Mouse (Mus musculus) myocyte (in vitro differentiated cells): ENCODE measurements around the gene Max. TPM values are rescaled to one million over a fixed set of nuclear protein-coding genes. Genes with fewer than 3 reads are reported as not detected.

Source experiments
- H3K27me3 ChIP-seq: one replicate; pipeline ENCODE4 v1.6.1; 2011; ENCODE audit not compliant: control insufficient read depth, insufficient read depth, insufficient read length
- H3K36me3 ChIP-seq: one replicate; pipeline ENCODE4 v1.6.1; 2011; ENCODE audit not compliant: control insufficient read depth, insufficient read depth
- H3K4me2 ChIP-seq: one replicate; pipeline ENCODE4 v1.6.1; 2011; ENCODE audit warnings: low read depth, control low read depth
- H3K4me3 ChIP-seq: one replicate; pipeline ENCODE4 v1.5.1; 2011; ENCODE audit warnings: mild to moderate bottlenecking, control low read depth, moderate library complexity
- H3K79me2 ChIP-seq: one replicate; pipeline ENCODE4 v1.6.1; 2011; ENCODE audit not compliant: control insufficient read depth, insufficient read depth
- H3ac ChIP-seq: one replicate; pipeline ENCODE4 v1.6.1; 2011; ENCODE audit not compliant: control insufficient read depth, insufficient read length
- CEBPB ChIP-seq: IDR thresholded peaks from 2 replicates; pipeline ENCODE4 v1.6.1; 2011; ENCODE audit warnings: mild to moderate bottlenecking, moderate library complexity; ENCODE audit not compliant: poor library complexity, insufficient read depth, severe bottlenecking
- E2F4 ChIP-seq: IDR thresholded peaks from one replicate; pipeline ENCODE4 v1.6.1; 2011; ENCODE audit warnings: mild to moderate bottlenecking, control low read depth, moderate library complexity; ENCODE audit not compliant: insufficient read depth
- MAX ChIP-seq: IDR thresholded peaks from one replicate; pipeline ENCODE4 v1.6.1; 2011; ENCODE audit warnings: low read depth, mild to moderate bottlenecking, control low read depth
- MYOD1 ChIP-seq, 3 experiments: IDR thresholded peaks; one replicate each; pipeline ENCODE4 v1.6.1; 2011; ENCODE audit warnings: control low read depth in 2 of 3, low read depth in 2 of 3, mild to moderate bottlenecking in 2 of 3, moderate library complexity in 1 of 3; ENCODE audit not compliant: insufficient read length in 2 of 3, control insufficient read depth in 1 of 3
- MYOG ChIP-seq, 3 experiments: IDR thresholded peaks; one replicate each; pipeline ENCODE4 v1.6.1; 2011; ENCODE audit warnings: control low read depth in 2 of 3, low read depth in 2 of 3, mild to moderate bottlenecking in 2 of 3; ENCODE audit not compliant: insufficient read length in 2 of 3, control insufficient read depth in 1 of 3, insufficient read depth in 1 of 3
- POLR2A ChIP-seq: IDR thresholded peaks from one replicate; pipeline ENCODE4 v1.6.1; 2011; ENCODE audit warnings: low read depth, mild to moderate bottlenecking, control low read depth, moderate library complexity; ENCODE audit not compliant: insufficient read length
- POLR2AphosphoS2 ChIP-seq: IDR thresholded peaks from one replicate; pipeline ENCODE4 v1.6.1; 2011; ENCODE audit warnings: low read depth, control low read depth; ENCODE audit not compliant: insufficient read length
- REST ChIP-seq: IDR thresholded peaks from one replicate; pipeline ENCODE4 v1.6.1; 2011; ENCODE audit warnings: mild to moderate bottlenecking, control low read depth, moderate library complexity; ENCODE audit not compliant: insufficient read depth, insufficient read length
- SRF ChIP-seq: IDR thresholded peaks from one replicate; pipeline ENCODE4 v1.6.1; 2011; ENCODE audit warnings: low read depth; ENCODE audit not compliant: control insufficient read depth, insufficient read length
- TCF12 ChIP-seq: IDR thresholded peaks from one replicate; pipeline ENCODE4 v1.6.1; 2011; ENCODE audit warnings: mild to moderate bottlenecking, control low read depth; ENCODE audit not compliant: poor library complexity, insufficient read depth, severe bottlenecking
- TCF3 ChIP-seq: IDR thresholded peaks from one replicate; pipeline ENCODE4 v1.6.1; 2011; ENCODE audit warnings: low read depth, control low read depth; ENCODE audit not compliant: insufficient read length
- USF1 ChIP-seq: IDR thresholded peaks from one replicate; pipeline ENCODE4 v1.6.1; 2011; ENCODE audit warnings: low read depth, mild to moderate bottlenecking, control low read depth, moderate library complexity
- polyA plus RNA-seq: library from polyadenylated mRNA; unstranded; fragments of >200 nt; fragmentation: generic; extraction: Trizol; gene quantifications from one replicate; pipeline ENCODE4 v1.2.1, GENCODE M21; 2012; ENCODE audit warnings: missing spikeins

Max gene
- polyA plus RNA-seq, 1 experiment = 33.6 TPM

GRCm38 (mm10) chr12:77002551-77003228 lies 40.7 kb upstream of the Max start:
- no peak overlapping the region for H3ac ChIP-seq
- no peaks in the 10 kb centered on the region for H3K36me3 ChIP-seq
- no peaks in the 10 kb centered on the region for H3K27me3 ChIP-seq
- H3K4me3 ChIP-seq = no peak overlapping the region
- TF ChIP-seq POLR2A (no peak), CEBPB (no peak), TCF12 (no peak), TCF3 (no peak), USF1 (no peak), MYOG (IDR thresholded peaks at IDR 0.05; ENCODE audit: control insufficient read depth in 1 of 3, insufficient read depth in 1 of 3, insufficient read length in 2 of 3, low read depth in 2 of 3) (no peak), REST (no peak), POLR2AphosphoS2 (no peak), MAX (no peak), SRF (no peak), E2F4 (no peak), MYOD1 (IDR thresholded peaks at IDR 0.05; ENCODE audit: control insufficient read depth in 1 of 3, insufficient read length in 2 of 3, low read depth in 2 of 3) (no peak)
- H3K4me2 ChIP-seq = no peak overlapping the region
- H3K79me2 ChIP-seq = no peaks in the 10 kb centered on the region

DNA sequence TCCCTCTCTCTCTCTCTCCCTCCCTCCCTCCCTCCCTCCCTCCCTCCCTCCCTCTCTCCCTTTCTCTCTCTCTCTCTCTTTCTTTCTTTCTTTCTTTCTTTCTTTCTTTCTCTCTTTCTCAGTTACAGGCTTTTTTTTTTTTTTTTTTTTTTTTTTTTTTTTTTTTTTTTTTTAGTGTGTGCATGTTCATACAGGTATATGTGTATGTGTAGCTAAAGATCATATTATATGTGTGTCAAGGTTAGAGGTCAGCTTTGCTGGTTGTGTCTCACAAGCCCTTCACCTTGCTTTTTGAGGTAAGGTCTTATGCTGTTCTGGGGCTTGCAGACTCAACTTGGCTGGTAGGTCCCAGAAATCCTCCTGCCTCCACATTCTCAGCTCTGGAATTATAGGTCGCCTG lies 39.3 kb upstream of the Max start:
- Histone ChIP-seq H3K27me3 (no peaks in the 10 kb centered on the region), H3ac (no peak overlapping the region), H3K4me3 (no peak overlapping the region), H3K36me3 (no peaks in the 10 kb centered on the region), H3K79me2 (no peaks in the 10 kb centered on the region), H3K4me2 (no peak overlapping the region)
- TF ChIP-seq E2F4 = no peak
- TF ChIP-seq REST = no peak
- TF ChIP-seq MYOD1 (IDR thresholded peaks at IDR 0.05; ENCODE audit: control insufficient read depth in 1 of 3, insufficient read length in 2 of 3, low read depth in 2 of 3) = no peak
- TF ChIP-seq USF1 = no peak
- no peak for TF ChIP-seq MYOG (IDR thresholded peaks at IDR 0.05; ENCODE audit: control insufficient read depth in 1 of 3, insufficient read depth in 1 of 3, insufficient read length in 2 of 3, low read depth in 2 of 3)
- no peak for TF ChIP-seq POLR2AphosphoS2

GRCm38 (mm10) chr12:77000705-77001284 lies 38.8 kb upstream of the Max start:
- peak in 2 of 3 experiments; percentile 64 to 81 for TF ChIP-seq MYOD1 (IDR thresholded peaks at IDR 0.05; ENCODE audit: control insufficient read depth in 1 of 3, insufficient read length in 2 of 3, low read depth in 2 of 3)
- no peak for TF ChIP-seq POLR2A
- TF ChIP-seq MYOG (IDR thresholded peaks at IDR 0.05; ENCODE audit: control insufficient read depth in 1 of 3, insufficient read depth in 1 of 3, insufficient read length in 2 of 3, low read depth in 2 of 3) = peak in 1 of 3 experiments; percentile 30
- Histone ChIP-seq H3K36me3 (no peaks in the 10 kb centered on the region), H3K79me2 (no peaks in the 10 kb centered on the region), H3K4me2 (no peak overlapping the region), H3K27me3 (no peaks in the 10 kb centered on the region), H3ac (no peak overlapping the region), H3K4me3 (no peak overlapping the region)

DNA sequence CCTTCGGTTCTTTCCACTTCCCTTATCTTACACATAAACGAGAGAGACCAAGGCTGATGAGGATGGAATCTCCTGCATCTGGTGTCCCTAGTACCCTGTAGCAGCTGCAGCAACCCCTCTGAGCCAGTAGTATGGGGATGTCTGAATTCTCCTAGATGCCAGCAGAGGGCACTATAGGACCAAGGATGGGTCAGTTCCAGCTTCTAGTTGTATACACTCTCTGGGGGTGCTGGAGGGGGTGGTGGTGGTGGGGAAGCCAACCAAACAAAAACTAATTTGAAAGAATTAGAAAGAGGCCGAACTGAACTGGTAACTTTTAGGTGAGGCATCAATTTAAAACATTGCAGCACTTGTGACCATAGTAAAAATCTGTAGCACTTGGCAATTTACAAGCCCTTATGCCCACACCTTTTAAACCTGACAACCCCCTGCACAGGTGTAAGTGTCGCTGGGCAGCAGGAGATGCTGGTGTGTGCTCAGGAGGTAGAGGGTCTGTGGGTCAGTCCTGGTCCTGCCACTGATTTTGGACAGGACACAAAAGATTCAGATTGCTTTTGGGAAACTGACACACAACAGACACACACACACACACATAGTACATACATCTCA lies 38.2 kb upstream of the Max start:
- no peak for TF ChIP-seq POLR2A
- no peaks in the 10 kb centered on the region for H3K27me3 ChIP-seq

DNA sequence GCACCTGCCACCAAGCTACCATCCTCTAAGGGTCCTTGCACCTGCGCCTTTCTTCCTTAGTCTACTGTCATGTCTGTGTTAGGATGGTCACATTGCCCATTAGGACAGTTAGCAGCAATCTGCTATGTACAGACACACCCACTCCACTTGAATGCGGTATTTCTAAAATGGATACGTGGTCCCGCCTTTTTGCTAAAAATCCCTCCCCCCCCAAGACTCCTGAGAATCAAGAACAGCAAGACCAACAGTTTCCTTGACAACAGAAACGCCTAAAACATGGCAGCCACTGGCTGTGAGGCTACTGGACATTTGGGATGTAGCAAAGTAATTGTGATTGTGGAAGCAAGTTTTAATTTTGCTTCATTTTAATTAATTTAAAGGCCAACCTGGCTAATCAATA lies 32.8 kb upstream of the Max start:
- Histone ChIP-seq H3K36me3 (no peaks in the 10 kb centered on the region), H3ac (no peak overlapping the region), H3K27me3 (no peaks in the 10 kb centered on the region), H3K79me2 (no peaks in the 10 kb centered on the region), H3K4me2 (no peak overlapping the region), H3K4me3 (no peak overlapping the region)
- no peak for TF ChIP-seq POLR2AphosphoS2
- TF ChIP-seq TCF3 = no peak
- TF ChIP-seq MAX = no peak
- TF ChIP-seq SRF = no peak
- TF ChIP-seq USF1 = no peak
- TF ChIP-seq CEBPB = no peak
- TF ChIP-seq MYOG (IDR thresholded peaks at IDR 0.05; ENCODE audit: control insufficient read depth in 1 of 3, insufficient read depth in 1 of 3, insufficient read length in 2 of 3, low read depth in 2 of 3) = no peak
- no peak for TF ChIP-seq TCF12
- TF ChIP-seq MYOD1 (IDR thresholded peaks at IDR 0.05; ENCODE audit: control insufficient read depth in 1 of 3, insufficient read length in 2 of 3, low read depth in 2 of 3) = no peak
- TF ChIP-seq REST = no peak
- no peak for TF ChIP-seq E2F4
- TF ChIP-seq POLR2A = no peak

More for the DNA sequence above, 38.2 kb upstream of the Max start:
- Histone ChIP-seq H3K4me2 (no peak overlapping the region), H3ac (no peak overlapping the region), H3K36me3 (no peaks in the 10 kb centered on the region), H3K79me2 (no peaks in the 10 kb centered on the region), H3K4me3 (no peak overlapping the region)
